Mouse (Mus musculus): ENCODE measurements around the gene Spata2.

DNA sequence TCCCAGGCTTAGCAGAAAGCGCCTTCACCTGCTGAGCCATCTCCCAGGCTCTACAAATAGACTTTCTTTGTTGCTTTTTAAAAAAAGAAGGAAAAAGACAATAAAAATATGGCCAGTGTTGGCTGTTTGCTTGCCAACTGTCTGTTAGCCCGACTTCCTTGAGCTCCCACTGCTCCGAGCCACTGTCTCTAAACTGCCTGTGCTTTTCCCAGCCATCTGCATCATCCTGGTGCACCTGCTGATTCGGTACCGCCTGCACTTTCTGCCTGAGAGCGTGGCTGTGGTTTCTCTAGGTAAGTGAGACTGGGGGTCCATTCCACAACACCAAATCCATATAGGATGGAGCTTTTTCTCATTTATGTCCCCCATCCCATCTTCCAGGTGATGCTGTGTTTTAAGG is 58.1 kb downstream of the Spata2 start:
- TF ChIP-seq CTCF (IDR thresholded peaks at IDR 0.05; ENCODE audit: low read depth, low read length) (no peak), EP300 (IDR thresholded peaks at IDR 0.05; ENCODE audit: insufficient read depth, low read depth, low read length) (no peak), POLR2A (IDR thresholded peaks at IDR 0.05; ENCODE audit: insufficient read depth, low read length) (no peak)
